Mouse (Mus musculus) ovary, adult 10 weeks (tissue): ENCODE data around the gene Eya3. TPM values are rescaled to one million over a fixed set of nuclear protein-coding genes. Genes with fewer than 3 reads are reported as not detected.

Source experiments
- polyA plus RNA-seq: library from polyadenylated mRNA; stranded (reverse); fragments of 350-450 nt; fragmentation: Illumina TruSeq; extraction: RNeasy Lipid Tissue Mini Kit (QIAGEN cat#74804); gene quantifications from one replicate; pipeline ENCODE4 v1.2.3, GENCODE M21; 2014

Eya3 gene
- polyA plus RNA-seq = 59.9 TPM

DNA sequence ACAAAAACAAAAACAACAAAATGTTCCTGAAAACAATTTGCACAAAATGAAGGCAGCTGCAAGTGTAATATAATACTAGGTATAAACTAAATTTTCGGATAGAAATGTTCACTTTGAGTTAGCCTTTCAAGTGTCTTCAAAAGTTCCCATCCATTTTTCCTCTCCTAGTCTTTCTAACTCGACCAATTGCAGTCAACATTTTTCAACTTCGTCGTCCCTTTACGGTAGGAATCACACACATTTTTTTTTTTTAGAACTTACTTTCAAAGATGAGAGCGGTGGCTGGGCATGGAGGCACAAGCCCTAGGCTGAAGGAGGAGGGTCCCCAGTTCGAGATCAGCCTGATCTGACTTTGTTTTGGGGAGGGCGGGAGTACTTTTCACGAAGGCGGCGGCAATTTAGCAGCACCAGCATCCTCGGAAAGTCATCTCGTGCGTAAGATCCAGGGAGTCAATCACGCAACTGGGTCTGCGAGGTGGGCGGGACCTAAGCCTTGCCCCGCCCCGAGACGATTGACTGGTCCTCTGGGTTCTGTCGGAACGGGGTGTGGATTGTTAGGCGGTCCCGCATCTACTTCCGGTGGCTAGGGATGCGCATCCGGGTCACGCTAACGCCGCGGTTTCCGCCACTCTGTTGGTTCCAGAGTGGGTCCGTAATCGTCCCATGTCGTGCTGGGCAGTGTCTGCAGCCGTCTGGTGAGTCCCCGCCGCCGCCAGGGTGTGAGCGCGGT, at the start of gene Eya3:
Gene Eya3 (plus strand): TSS at position 527 of the 730 bp plus-strand sequence.

DNA sequence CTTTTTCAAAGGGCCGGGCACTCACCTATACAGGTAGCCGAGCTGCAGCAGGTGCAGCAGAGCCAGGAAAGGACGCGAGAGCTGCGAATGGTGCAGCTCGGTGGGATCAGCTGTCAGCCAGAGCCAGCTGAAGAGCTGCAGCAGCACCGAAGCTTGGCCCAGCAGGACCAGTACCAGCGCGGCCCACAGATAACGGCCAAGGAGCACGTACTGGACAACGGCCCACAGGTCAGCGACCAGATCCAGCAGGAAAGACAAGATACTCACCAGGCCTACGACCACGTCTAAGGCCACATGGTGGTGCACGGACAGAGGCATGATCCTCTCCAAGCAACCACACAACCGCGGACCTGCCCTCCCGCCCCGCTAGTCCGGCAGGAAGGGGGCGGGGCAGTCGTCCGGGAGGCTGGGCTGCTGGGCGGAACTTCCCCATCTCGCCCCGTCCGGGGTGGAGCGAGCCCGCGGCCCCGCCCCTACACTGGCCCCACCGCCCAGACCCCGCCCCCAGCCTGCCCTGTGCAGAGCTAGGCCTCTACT, 93.4 kb downstream of the Eya3 start, which contains the start of gene Xkr8:
Gene Xkr8 (minus strand): TSS at position 399 of the 537 bp plus-strand sequence.

DNA sequence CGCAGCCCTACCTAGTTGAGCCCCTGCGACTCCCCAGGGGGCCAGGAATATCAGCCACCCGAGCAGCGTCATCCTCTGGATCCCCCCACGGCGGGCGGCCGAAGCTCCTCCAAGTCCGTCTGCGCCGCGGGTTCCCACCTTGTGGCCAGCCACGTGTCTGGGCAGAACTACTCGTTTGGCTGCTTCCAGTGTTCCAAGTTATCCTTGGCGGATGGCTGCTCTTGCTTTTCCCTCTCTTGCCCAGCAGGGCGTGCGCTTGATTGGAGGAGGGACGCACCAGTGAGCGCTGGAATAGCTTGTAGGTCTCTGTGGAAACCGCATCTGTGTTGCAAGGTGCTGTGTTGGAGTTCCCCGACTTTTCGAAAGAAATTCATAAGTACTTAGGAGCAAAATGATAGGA, 118.2 kb downstream of the Eya3 start, which contains the start of gene Smpdl3b:
Gene Smpdl3b (minus strand): TSS at position 279 of the 400 bp plus-strand sequence.

DNA sequence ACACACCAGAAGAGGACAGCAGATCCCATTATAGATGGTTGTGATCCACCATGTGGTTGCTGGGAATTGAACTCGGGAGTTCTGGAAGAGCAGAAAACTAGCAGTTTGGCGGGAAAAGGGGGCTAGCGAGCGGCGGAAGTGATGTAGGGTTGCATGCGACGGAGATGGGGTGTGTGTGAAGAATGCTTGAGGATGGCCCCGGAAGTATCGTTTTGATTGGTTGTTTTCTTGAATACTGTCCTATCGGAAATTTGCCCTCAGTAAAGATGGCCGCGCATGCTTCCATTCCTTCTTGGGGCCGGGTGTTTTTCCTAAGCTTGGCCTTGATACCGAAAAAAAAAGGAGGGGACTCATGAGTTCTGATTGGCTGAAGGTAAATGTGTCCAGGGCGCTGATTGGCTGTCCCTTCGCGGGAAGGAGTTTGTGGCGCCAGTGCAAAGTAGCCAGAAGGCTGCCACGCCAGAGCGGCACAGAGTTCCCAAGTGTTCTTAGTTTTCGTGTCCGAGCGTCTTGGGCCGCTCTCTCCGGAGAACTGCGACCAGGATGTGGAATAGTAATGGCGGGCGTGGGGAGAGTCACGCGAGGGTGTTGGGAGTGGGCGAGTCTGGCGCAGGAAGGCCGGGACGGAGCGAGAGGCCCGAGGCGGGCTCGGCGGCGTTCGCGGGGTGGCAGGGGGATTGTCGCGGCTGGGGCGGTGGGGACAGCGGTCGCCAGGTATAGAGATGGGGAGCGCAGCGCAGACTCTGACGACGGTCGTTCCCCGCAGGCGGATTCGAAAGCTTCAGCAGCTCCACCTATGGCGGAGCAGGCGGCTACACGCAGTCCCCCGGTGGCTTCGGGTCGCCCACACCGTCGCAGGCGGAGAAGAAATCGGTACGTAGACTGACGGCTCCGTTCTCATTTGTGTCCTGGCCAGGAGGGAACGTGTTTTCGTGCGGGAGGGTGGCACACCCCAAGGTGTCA, 129.4 kb downstream of the Eya3 start, which contains the start of gene Rpa2:
Gene Rpa2 (plus strand): TSS at position 419 of the 963 bp plus-strand sequence.

Other genes with a start within 250 kb of the Eya3 start
- 18.1 TPM for gene Phactr4, start 216.5 kb upstream of the Eya3 start, polyA plus RNA-seq
- 2.5 TPM for gene Med18, start 175.1 kb upstream of the Eya3 start, polyA plus RNA-seq
- gene Sesn2, start 128.5 kb upstream of the Eya3 start, polyA plus RNA-seq = 0.54 TPM
- 228 TPM for gene Atpif1, start 105.3 kb upstream of the Eya3 start, polyA plus RNA-seq
- 354 TPM for gene Dnajc8, start 103.4 kb upstream of the Eya3 start, polyA plus RNA-seq
- 2.3 TPM for gene Ptafr, start 74.9 kb upstream of the Eya3 start, polyA plus RNA-seq
- gene Xkr8, start 93.6 kb downstream of the Eya3 start, polyA plus RNA-seq = 3.1 TPM
- 13.2 TPM for gene Smpdl3b, start 118.3 kb downstream of the Eya3 start, polyA plus RNA-seq
- 12.3 TPM for gene Rpa2, start 129.3 kb downstream of the Eya3 start, polyA plus RNA-seq
- gene Themis2, start 157.4 kb downstream of the Eya3 start, polyA plus RNA-seq = 0.88 TPM
- gene Ppp1r8, start 204.2 kb downstream of the Eya3 start, polyA plus RNA-seq = 13.1 TPM
- gene Stx12, start 245.5 kb downstream of the Eya3 start, polyA plus RNA-seq = 154 TPM